Mouse (Mus musculus) embryo, embryonic 11 days (tissue): ENCODE measurements around the gene Rad51b.

ENCODE experiments used
- DNase-seq: peaks from one replicate; pipeline ENCODE4 v3.0.0-alpha.2; 2015

Rad51b gene

DNA sequence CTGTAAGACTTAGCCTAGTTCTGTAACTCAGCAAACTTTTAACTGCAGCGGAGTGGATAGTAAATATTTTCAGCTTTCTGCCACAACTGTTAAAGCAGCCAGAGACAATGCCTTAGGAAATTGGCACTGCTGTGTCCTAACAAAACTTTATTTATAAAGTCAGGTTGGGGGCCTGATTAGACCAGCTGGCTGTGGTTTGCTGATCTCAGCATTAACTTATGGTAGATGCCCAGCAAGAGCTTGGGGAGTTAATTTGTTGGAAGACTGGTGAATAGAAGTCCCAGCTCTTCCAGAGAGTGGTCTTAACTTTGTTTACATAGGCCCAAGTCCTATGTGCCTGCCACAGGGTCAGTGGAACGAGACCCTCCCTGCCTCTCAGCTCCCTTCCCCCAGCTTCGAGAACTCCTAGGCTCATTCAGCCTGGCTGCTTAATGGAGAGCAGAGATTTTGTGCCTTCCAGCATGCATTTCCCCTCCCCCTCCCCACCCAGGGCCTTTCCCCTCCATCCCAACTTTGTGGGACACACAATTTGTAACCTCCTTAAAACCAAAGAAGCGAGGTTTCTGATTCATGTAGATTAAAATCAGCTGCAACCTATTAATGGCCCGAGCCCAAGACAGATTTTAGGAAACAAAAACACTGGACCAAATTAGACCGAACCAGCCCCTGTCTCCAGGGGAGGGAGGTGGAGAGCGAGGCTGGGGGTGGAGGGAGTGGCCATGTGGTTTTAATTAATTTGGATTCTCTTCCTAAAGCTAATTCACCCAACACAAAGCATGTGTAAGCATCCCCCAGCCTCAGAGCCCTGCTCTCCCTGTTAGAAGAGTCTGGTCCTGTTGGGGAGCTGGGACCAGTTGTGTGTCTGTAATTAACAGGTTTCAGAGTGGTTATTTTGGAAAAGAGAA, 549.4 kb downstream of the Rad51b start:
- DNase-seq, result peak; percentile 85

DNA sequence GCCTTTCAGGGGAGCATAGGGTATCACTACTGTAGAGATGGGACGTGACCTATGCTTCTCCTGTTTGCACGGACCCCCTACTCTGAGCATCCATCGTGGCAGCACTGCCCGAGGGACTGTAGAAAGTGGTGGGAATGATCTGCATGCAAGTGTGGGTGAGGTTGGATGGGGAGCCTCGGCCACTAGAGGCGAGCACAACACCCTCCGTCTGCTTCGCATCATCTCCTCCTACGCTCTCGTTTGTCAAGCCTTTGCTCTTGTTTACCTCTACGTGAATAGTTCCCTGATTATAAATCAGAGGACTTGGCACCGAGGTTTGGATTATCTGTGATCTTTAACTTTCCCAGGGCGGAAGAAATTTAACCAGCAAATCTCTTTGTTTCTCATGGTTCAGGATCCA, 551.5 kb downstream of the Rad51b start:
- peak; percentile 37 for DNase-seq

DNA sequence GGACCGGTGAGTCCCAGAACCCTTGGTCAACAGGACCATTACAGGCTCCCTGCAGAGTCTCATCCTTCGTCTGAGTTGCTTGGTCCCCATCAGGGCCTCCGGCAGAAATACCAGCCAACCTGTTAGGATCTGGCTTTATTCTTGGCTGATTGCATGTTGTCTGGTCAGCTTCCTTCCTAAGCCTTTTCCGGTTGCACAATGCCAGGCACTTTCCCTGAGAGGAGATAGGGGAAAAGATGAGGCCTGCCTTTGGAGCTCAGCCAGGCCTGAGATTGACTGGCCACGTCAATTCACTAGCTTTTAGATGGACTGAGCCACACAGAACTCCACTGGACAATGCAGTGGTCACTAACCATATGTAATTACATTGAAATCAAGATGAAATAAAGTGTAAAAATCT, 552.9 kb downstream of the Rad51b start:
- DNase-seq, result no peak

DNA sequence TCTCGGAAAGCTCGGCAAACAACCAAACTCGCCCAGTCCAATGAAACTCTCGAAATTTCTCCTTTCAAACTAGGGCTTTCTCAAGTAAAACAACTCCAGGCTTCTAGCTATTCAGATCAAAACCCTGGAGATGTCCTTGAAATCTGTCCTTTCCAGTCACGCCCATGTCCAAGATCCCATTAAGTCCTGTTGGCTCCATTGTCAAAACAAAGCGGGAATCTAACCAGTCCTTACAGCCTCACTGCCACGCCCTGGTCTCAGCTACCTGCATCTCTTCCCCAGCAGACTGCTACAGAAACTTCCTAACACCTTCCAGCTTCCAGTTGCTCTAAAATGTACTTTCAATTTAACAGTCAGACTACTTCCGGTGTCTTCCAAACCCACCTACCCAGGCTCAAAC, 554.8 kb downstream of the Rad51b start:
- DNase-seq, result no peak

DNA sequence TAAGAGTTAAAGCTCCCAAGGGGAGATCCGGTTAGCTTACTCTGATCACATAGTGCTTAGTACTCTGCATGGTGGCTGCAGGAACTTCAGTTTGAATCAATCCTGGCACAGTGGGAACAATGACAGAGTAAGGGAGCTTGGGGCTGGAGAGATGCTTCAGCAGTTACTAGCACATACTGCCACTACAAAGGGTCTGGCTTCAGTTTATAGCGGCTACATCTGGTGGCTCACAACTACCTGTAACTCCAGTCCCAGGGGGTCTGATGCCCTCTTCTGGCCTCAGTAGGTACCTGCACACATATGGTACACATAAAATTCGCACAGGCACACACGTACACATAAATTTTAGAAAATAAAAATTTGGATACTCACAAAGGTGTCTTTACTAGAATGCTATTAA, 555.5 kb downstream of the Rad51b start:
- no peak for DNase-seq

DNA sequence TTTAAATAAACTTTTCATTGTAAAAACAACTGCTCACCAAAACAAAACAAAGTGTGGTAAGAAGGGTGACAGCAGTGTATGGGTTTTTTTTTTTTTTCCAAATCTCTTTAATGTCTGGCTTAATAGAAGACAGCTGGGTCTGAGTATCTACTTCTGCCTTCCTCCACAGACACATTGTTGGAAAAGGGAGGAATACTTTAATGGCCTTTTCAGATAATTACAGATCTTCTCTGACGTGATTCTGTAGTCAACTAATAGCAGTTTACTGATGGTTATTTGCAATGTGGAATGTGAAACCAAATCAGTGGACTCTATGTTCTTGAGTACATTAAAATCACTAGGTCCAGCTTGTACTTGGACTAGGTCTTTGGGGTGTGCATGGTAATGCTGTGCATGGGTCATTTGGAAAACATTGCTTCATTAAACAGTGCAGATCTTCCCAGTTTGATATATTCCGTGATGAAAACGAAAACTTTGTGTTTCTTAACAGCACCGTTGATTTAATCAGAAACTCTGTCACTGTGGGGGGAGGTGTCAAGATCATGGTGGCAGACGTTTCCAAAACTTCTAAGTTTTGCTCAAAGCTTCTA, 556.9 kb downstream of the Rad51b start:
- no peak for DNase-seq

DNA sequence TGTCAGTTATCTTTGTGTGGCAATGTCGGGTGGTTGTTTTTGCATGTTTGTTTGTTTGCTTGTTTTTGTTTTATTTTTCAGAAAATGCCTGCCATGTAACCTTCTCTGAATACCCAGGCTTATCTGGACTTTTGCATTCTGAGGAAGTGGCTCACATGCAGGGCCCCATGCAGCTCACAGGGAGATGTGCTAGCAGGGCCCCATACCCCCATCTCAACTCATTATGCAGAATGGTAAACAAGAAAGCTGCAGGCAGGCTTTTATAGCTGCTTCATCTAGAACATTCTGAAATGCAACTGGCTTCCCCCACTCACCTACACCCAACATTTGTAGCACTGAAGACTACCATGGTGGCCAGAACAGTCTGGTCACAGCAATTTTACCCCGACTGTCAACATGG, 557.4 kb downstream of the Rad51b start:
- no peak for DNase-seq

DNA sequence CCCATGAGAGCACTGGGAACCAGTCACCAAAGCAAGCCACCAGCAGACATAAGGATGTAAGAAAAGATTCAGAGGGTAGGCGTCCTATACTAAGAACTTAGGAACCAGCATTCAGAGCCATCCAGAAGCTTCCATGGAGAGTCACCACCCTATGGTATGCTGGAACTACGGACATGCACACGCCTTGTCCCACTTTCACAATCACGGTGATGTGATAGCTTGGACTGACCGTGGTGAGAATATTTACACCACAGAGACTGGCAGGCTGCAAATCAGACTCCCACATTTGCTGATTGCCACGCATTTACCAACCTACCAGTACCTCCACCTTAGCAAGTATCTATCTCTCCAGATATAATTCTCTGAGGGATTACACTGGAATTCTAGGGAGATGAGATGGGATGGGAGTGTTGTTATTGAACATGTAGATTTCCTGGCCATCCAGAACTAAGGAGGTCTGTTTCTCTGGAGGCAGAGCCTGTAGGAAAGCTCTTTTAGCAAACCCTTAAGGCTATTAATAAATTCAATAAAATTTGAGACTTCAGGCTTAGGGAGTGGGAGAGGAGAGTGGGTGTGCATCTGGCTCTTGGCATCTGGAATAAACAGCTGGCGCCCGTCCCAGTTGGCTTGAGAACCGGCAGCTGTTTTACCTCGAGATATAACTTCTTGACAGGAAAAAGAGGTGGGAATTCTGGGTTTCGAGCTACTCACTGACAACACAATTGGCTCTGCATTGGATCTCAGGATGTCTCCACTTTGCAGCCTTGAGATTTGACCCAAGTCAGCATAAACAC, 559.2 kb downstream of the Rad51b start:
- DNase-seq, result no peak

DNA sequence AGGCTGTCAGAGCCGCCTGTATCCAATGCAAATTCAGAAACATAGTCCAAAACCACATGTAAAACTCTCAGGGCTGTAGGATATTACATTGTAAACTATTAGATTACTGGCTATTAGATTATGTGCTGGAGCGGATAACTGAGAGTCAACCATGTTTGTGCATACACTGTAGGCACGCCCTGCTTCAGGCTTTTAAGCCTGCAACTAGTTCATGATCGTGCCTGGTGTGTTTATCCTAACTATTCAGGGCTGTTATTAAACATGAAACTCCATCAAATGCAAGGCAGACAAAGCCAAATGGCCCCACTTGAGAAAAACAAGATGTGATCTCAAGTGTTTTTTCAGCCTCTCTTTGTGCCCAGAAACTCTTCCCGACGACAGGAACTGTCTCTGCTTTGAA, 560.6 kb downstream of the Rad51b start:
- DNase-seq, result no peak

DNA sequence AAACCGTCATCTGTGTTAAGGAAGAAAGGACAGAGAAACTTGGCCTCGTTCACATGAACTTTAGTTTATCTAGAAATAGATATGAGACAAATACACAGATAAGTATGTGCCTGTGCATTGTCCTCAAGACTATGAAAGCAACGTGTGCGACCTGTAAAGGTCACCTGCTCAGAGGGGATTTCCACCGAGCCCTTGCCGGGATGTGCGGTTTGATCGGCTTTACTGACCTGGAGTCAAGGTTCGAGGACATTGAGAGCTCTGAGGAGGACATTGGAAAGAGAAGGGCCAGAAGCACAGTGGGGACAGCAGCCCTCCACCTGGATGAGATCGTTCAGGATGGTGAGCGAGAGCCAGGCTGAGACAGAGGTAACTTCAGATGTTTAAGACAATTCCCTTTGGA, 561.3 kb downstream of the Rad51b start:
- DNase-seq, result no peak

DNA sequence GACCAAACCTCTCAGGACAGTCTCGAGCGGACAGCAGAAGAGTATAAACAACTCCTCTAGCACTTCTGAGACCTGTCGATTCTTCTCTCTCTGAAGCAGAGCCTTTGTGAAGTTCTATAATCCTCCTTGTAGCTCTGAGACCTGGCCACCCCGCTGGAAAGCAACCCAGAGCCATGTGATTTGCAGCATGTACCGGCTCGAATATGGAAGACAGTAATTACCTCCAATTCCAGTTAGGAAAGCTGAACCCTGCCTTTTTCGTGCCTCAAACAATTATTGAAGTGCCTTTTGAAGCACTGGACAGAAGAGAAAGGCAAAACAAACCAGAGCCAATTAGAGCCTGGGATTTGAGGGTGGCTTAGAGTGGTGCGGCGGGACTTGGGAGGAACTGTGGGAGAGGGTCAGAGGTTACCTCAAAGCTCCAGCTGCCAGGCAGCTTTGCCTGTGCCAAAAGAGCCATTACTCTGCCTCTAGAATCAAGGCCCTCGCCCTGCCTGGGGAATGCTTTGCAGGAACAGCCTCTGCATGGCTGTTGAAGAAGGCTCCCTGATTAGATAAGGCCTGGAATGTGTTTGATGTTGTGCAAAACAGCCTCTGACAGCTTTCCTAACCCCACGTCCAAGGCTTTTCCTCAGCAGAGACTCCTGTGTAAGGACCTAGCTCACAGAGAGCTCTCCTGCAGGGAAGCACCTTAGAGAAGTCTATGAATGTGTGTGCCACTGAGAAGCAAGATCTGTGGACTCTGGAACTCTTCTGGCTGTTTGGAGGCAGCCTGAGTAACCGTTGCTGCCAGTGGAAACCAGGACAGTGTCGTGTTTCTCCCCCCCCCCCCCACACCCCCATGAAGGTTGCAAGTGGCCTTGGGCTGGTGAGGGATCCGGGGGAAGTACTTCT, 562.5 kb downstream of the Rad51b start:
- peak; percentile 79 for DNase-seq

DNA sequence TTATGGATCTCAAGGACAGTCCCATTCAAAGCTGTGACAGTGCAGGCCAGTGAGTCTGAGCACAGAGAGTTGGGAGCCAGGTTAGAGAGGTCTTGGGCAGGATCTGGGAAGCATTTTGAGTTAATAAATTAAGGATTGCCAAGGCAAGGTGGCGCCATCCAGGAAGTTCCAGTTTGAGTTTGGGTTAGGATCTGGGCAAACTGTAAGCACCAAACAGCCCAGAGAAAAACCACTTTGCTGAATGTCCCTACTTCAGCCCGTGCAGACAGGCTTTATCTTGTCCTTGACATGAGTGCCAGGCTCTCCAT, 563.1 kb downstream of the Rad51b start:
- DNase-seq, result no peak
